Mouse (Mus musculus): ENCODE measurements around the gene Phf23.

DNA sequence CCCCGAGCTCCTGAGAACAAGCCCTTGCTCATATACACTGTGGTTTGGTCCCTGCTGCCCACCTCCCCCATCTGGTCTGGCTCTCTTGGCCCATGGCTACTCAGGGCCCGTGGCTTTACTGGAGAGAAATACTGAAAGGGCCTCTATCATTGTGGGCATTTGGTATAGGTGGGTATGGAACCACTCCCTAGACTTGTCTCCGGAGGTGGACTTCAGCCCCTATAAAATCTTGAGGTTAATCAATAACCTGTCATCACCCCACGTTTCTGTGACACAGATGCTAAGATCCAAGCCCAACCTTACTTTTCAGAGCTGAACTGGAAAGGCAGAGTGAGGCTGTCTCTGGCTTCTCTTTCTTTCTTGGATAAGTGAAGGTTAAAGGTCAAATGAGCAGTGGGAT lies 26.8 kb upstream of the Phf23 start:
- TF ChIP-seq CTCF (IDR thresholded peaks at IDR 0.05; ENCODE audit: low read depth) (no peak), EP300 (optimal IDR thresholded peaks at IDR 0.05) (no peak)

Measured in stomach, postnatal 0 days (tissue).